Comparison of ENCODE assay signal across 22 mouse cellular contexts in genomic region chr5:39153291-39153794, GRCm38 (mm10).
"Had no signal": no experiment of that assay in that cellular context is flagged by ENCODE, and none has a peak within 500 bp of the region (broad histone marks: within the 10 kb centered on the region; RNA-seq: fewer than 3 reads in every experiment).

No protein-coding gene starts in this region.

- H3K27me3 ChIP-seq: heart, embryonic 12.5 days; hindbrain, embryonic 13.5 days; hindbrain, embryonic 15.5 days; limb, embryonic 12.5 days had no signal

- H3K4me2 ChIP-seq: heart, embryonic 12.5 days; hindbrain, embryonic 13.5 days; hindbrain, embryonic 15.5 days; limb, embryonic 12.5 days had no signal

- ATAC-seq: forebrain, postnatal 0 days; hindbrain, postnatal 0 days had no signal

- H3K9ac ChIP-seq: forebrain, postnatal 0 days; heart, embryonic 12.5 days; hindbrain, embryonic 13.5 days; hindbrain, embryonic 15.5 days; limb, embryonic 12.5 days had no signal

- H3K4me1 ChIP-seq: heart, embryonic 10.5 days; heart, embryonic 12.5 days; hindbrain, embryonic 13.5 days; hindbrain, embryonic 15.5 days; limb, embryonic 10.5 days; limb, embryonic 12.5 days had no signal

- H3K36me3 ChIP-seq: heart, embryonic 10.5 days; heart, embryonic 12.5 days; hindbrain, embryonic 13.5 days; hindbrain, embryonic 15.5 days; limb, embryonic 10.5 days; limb, embryonic 12.5 days had no signal

- H3K9me3 ChIP-seq: heart, embryonic 10.5 days; heart, embryonic 12.5 days; hindbrain, embryonic 13.5 days; hindbrain, embryonic 15.5 days; limb, embryonic 10.5 days; limb, embryonic 12.5 days had no signal

- DNase-seq: forebrain, postnatal 0 days; gastrocnemius, adult 2 months; gastrocnemius, postnatal 10 days; gastrocnemius, postnatal 25 days; heart, adult 18-20 months; heart, postnatal 10 days; heart, postnatal 36 days; kidney, adult 18-20 months; kidney, adult 8-10 months; kidney, postnatal 10 days; kidney, postnatal 25 days; kidney, postnatal 4 days; liver had no signal

- H3K4me3 ChIP-seq: gastrocnemius, adult 2 months; heart, embryonic 10.5 days; heart, embryonic 12.5 days; hindbrain, embryonic 13.5 days; hindbrain, embryonic 15.5 days; layer of hippocampus, adult 2 months; left cerebral cortex, adult 2 months; limb, embryonic 10.5 days; limb, embryonic 12.5 days had no signal

- H3K27ac ChIP-seq: gastrocnemius, adult 2 months; heart, embryonic 10.5 days; hindbrain, embryonic 13.5 days; hindbrain, embryonic 15.5 days; hindbrain, postnatal 0 days; layer of hippocampus, adult 2 months; left cerebral cortex, adult 2 months; limb, embryonic 10.5 days; limb, embryonic 12.5 days had no signal
